Mouse (Mus musculus): ENCODE measurements around the gene Arid3a. TPM values are rescaled to one million over a fixed set of nuclear protein-coding genes. Genes with fewer than 3 reads are reported as not detected.

The Arid3a gene
- polyA plus RNA-seq, 1 experiment from 2014 or later, result 14.0 TPM

GRCm38 (mm10) chr10:80003374-80004232 is 76.8 kb downstream of the Arid3a start:
- Histone ChIP-seq H3K4me2 (replicated peaks; ENCODE audit: low read depth, low read length) (no peak overlapping the region), H3K4me1 (ENCODE audit: control insufficient read depth, insufficient read depth, low read length) (0 out of 2 replicates have a peak, but pooled peaks cover 3% of the 10 kb centered on the region), H3K27ac (ENCODE audit: low read length) (no peak overlapping the region), H3K9me3 (ENCODE audit: control insufficient read depth, low read depth, low read length) (no peaks in the 10 kb centered on the region), H3K36me3 (ENCODE audit: control insufficient read depth, insufficient read depth, low read length) (no peaks in the 10 kb centered on the region), H3K4me3 (ENCODE audit: low read depth, low read length) (no peak overlapping the region), H3K27me3 (ENCODE audit: control insufficient read depth, insufficient read depth, low read length) (no peaks in the 10 kb centered on the region), H3K9ac (replicated peaks; ENCODE audit: low read depth, low read length) (no peak overlapping the region)
- no peak for ATAC-seq (ENCODE audit: insufficient number of reproducible peaks, insufficient read depth, low FRiP score, low read depth)
- WGBS, result 68% methylated on average over 9 of the region's 9 CpGs

GRCm38 (mm10) chr10:80004233-80004705 is 77.4 kb downstream of the Arid3a start:
- H3K27me3 ChIP-seq (ENCODE audit: control insufficient read depth, insufficient read depth, low read length), result no peaks in the 10 kb centered on the region
- no peak for ATAC-seq (ENCODE audit: insufficient number of reproducible peaks, insufficient read depth, low FRiP score, low read depth)
- no peaks in the 10 kb centered on the region for H3K9me3 ChIP-seq (ENCODE audit: control insufficient read depth, low read depth, low read length)
- H3K36me3 ChIP-seq (ENCODE audit: control insufficient read depth, insufficient read depth, low read length), result no peaks in the 10 kb centered on the region
- H3K9ac ChIP-seq (replicated peaks; ENCODE audit: low read depth, low read length), result no peak overlapping the region
- H3K27ac ChIP-seq (ENCODE audit: low read length), result no peak overlapping the region
- WGBS, result 88% methylated on average over 8 of the region's 8 CpGs
- H3K4me3 ChIP-seq (ENCODE audit: low read depth, low read length), result no peak overlapping the region
- H3K4me1 ChIP-seq (ENCODE audit: control insufficient read depth, insufficient read depth, low read length), result 0 out of 2 replicates have a peak, but pooled peaks cover 3% of the 10 kb centered on the region
- no peak overlapping the region for H3K4me2 ChIP-seq (replicated peaks; ENCODE audit: low read depth, low read length)

Other genes with a start within 250 kb of the Arid3a start
- gene Cdc34, start 244.8 kb upstream of the Arid3a start, polyA plus RNA-seq (2014; fragmentation: Nextera tagmentation; extraction: Ambion mirVana), result 88.7 and 93.6 TPM in 2 replicates
- 1.0 and 1.6 TPM in 2 replicates for gene Gzmm, start 238.0 kb upstream of the Arid3a start, polyA plus RNA-seq (2014; fragmentation: Nextera tagmentation; extraction: Ambion mirVana)
- 871 and 937 TPM in 2 replicates for gene Bsg, start 222.6 kb upstream of the Arid3a start, polyA plus RNA-seq (2014; fragmentation: Nextera tagmentation; extraction: Ambion mirVana)
- gene Hcn2, start 210.4 kb upstream of the Arid3a start, polyA plus RNA-seq (2014; fragmentation: Nextera tagmentation; extraction: Ambion mirVana), result 0.10 and 0.25 TPM in 2 replicates
- 26.3 and 31.8 TPM in 2 replicates for gene Polrmt, start 180.5 kb upstream of the Arid3a start, polyA plus RNA-seq (2014; fragmentation: Nextera tagmentation; extraction: Ambion mirVana)
- 0.29 and 0.39 TPM in 2 replicates for gene Fgf22, start 172.0 kb upstream of the Arid3a start, polyA plus RNA-seq (2014; fragmentation: Nextera tagmentation; extraction: Ambion mirVana)
- gene Rnf126, start 160.1 kb upstream of the Arid3a start, polyA plus RNA-seq (2014; fragmentation: Nextera tagmentation; extraction: Ambion mirVana), result 72.1 and 77.3 TPM in 2 replicates
- 8.7 and 9.0 TPM in 2 replicates for gene Fstl3, start 149.8 kb upstream of the Arid3a start, polyA plus RNA-seq (2014; fragmentation: Nextera tagmentation; extraction: Ambion mirVana)
- not detected in 2 replicates for gene Prss57, start 136.1 kb upstream of the Arid3a start, polyA plus RNA-seq (2014; fragmentation: Nextera tagmentation; extraction: Ambion mirVana)
- 67.0 and 78.0 TPM in 2 replicates for gene Palm, start 133.5 kb upstream of the Arid3a start, polyA plus RNA-seq (2014; fragmentation: Nextera tagmentation; extraction: Ambion mirVana)
- gene Misp, start 106.1 kb upstream of the Arid3a start, polyA plus RNA-seq (2014; fragmentation: Nextera tagmentation; extraction: Ambion mirVana), result 27.6 and 33.1 TPM in 2 replicates
- 237 and 275 TPM in 2 replicates for gene Ptbp1, start 72.6 kb upstream of the Arid3a start, polyA plus RNA-seq (2014; fragmentation: Nextera tagmentation; extraction: Ambion mirVana)
- gene Prtn3, start 52.6 kb upstream of the Arid3a start, polyA plus RNA-seq (2014; fragmentation: Nextera tagmentation; extraction: Ambion mirVana), result 2.9 and 5.6 TPM in 2 replicates
- 41.3 and 51.7 TPM in 2 replicates for gene Plppr3, start 52.4 kb upstream of the Arid3a start, polyA plus RNA-seq (2014; fragmentation: Nextera tagmentation; extraction: Ambion mirVana)
- 0.88 and 3.3 TPM in 2 replicates for gene Elane, start 40.8 kb upstream of the Arid3a start, polyA plus RNA-seq (2014; fragmentation: Nextera tagmentation; extraction: Ambion mirVana)
- gene Cfd, start 36.2 kb upstream of the Arid3a start, polyA plus RNA-seq (2014; fragmentation: Nextera tagmentation; extraction: Ambion mirVana), result not detected in 2 replicates
- 43.4 and 46.4 TPM in 2 replicates for gene Med16, start 18.1 kb upstream of the Arid3a start, polyA plus RNA-seq (2014; fragmentation: Nextera tagmentation; extraction: Ambion mirVana)
- 5.3 TPM in 1 of 2 replicates, not detected in the other for gene Gm26602, start 16.2 kb upstream of the Arid3a start, polyA plus RNA-seq (2014; fragmentation: Nextera tagmentation; extraction: Ambion mirVana)
- 0.81 and 1.0 TPM in 2 replicates for gene Kiss1r, start 10.1 kb upstream of the Arid3a start, polyA plus RNA-seq (2014; fragmentation: Nextera tagmentation; extraction: Ambion mirVana)
- 143 and 151 TPM in 2 replicates for gene R3hdm4, start 5.8 kb upstream of the Arid3a start, polyA plus RNA-seq (2014; fragmentation: Nextera tagmentation; extraction: Ambion mirVana)
- gene Wdr18, start 33.1 kb downstream of the Arid3a start, polyA plus RNA-seq (2014; fragmentation: Nextera tagmentation; extraction: Ambion mirVana), result 97.2 and 107 TPM in 2 replicates
- gene Grin3b, start 43.7 kb downstream of the Arid3a start, polyA plus RNA-seq (2014; fragmentation: Nextera tagmentation; extraction: Ambion mirVana), result 0.32 and 0.36 TPM in 2 replicates
- 15.6 and 16.7 TPM in 2 replicates for gene Tmem259, start 57.3 kb downstream of the Arid3a start, polyA plus RNA-seq (2014; fragmentation: Nextera tagmentation; extraction: Ambion mirVana)
- gene Cnn2, start 61.5 kb downstream of the Arid3a start, polyA plus RNA-seq (2014; fragmentation: Nextera tagmentation; extraction: Ambion mirVana), result 397 and 424 TPM in 2 replicates
- 3.2 and 3.6 TPM in 2 replicates for gene Abca7, start 69.5 kb downstream of the Arid3a start, polyA plus RNA-seq (2014; fragmentation: Nextera tagmentation; extraction: Ambion mirVana)
- gene Arhgap45, start 89.6 kb downstream of the Arid3a start, polyA plus RNA-seq (2014; fragmentation: Nextera tagmentation; extraction: Ambion mirVana), result 5.1 and 5.7 TPM in 2 replicates
- gene Polr2e, start 112.8 kb downstream of the Arid3a start, polyA plus RNA-seq (2014; fragmentation: Nextera tagmentation; extraction: Ambion mirVana), result 220 TPM in 2 replicates
- gene Gpx4, start 120.1 kb downstream of the Arid3a start, polyA plus RNA-seq (2014; fragmentation: Nextera tagmentation; extraction: Ambion mirVana), result 434 and 466 TPM in 2 replicates
- gene Sbno2, start 178.5 kb downstream of the Arid3a start, polyA plus RNA-seq (2014; fragmentation: Nextera tagmentation; extraction: Ambion mirVana), result 13.2 and 15.7 TPM in 2 replicates
- gene Stk11, start 188.8 kb downstream of the Arid3a start, polyA plus RNA-seq (2014; fragmentation: Nextera tagmentation; extraction: Ambion mirVana), result 25.2 and 25.9 TPM in 2 replicates
- 481 and 531 TPM in 2 replicates for gene Atp5d, start 211.6 kb downstream of the Arid3a start, polyA plus RNA-seq (2014; fragmentation: Nextera tagmentation; extraction: Ambion mirVana)
- gene Cbarp, start 213.8 kb downstream of the Arid3a start, polyA plus RNA-seq (2014; fragmentation: Nextera tagmentation; extraction: Ambion mirVana), result 7.5 and 10.1 TPM in 2 replicates
- gene Midn, start 221.2 kb downstream of the Arid3a start, polyA plus RNA-seq (2014; fragmentation: Nextera tagmentation; extraction: Ambion mirVana), result 29.3 and 32.1 TPM in 2 replicates
- gene Cirbp, start 238.9 kb downstream of the Arid3a start, polyA plus RNA-seq (2014; fragmentation: Nextera tagmentation; extraction: Ambion mirVana), result 92.7 and 105 TPM in 2 replicates
- gene 1600002K03Rik, start 245.9 kb downstream of the Arid3a start, polyA plus RNA-seq (2014; fragmentation: Nextera tagmentation; extraction: Ambion mirVana), result 12.5 and 13.9 TPM in 2 replicates

Data from stomach, embryonic 14.5 days (tissue).